Mouse (Mus musculus) embryonic fibroblast, embryonic 13.5 days (primary cell): Measurements from ENCODE around the gene Arhgap28.

Experiments used
- CTCF ChIP-seq: IDR thresholded peaks from 2 replicates; pipeline ENCODE4 v1.5.1; 2011; ENCODE audit warnings: mild to moderate bottlenecking, control low read depth, low read length, moderate library complexity, borderline replicate concordance; ENCODE audit not compliant: insufficient read depth
- POLR2A ChIP-seq: IDR thresholded peaks from 2 replicates; pipeline ENCODE4 v1.6.1; 2011; ENCODE audit warnings: low read depth, mild to moderate bottlenecking, control low read depth, low read length, moderate library complexity

DNA sequence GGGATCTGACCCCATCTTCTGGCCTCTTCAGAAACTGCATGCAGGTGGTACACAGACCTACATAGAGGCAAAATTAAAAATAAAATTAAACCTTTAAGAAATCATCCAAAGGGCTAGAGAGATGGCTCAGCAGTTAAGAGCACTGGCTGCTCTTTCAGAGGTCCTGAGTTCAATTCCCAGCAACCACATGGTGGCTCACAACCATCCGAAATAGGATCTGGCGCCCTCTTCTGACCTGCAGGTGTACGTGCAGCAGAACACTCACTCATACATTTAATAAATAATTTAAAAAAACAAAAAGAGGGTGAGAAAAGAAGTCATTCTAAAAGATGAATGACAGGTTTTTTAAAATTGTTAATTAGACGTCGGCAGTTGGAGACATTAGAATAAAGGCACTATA lies 6.1 kb upstream of the Arhgap28 start:
- TF ChIP-seq POLR2A (no peak), CTCF (no peak)
